Mouse (Mus musculus) C2C12 (cell line): ENCODE results near the gene Rtcb.

Experiments
- CEBPB ChIP-seq: IDR thresholded peaks from one replicate; pipeline ENCODE4 v1.6.1; 2011; ENCODE audit warnings: low read depth, mild to moderate bottlenecking, control low read depth, moderate library complexity
- CTCF ChIP-seq: IDR thresholded peaks from one replicate; pipeline ENCODE4 v1.5.1; 2011; ENCODE audit not compliant: control insufficient read depth, insufficient read depth, insufficient read length
- FOSL1 ChIP-seq: IDR thresholded peaks from one replicate; pipeline ENCODE4 v1.8.0; 2011; ENCODE audit warnings: mild to moderate bottlenecking, low read length; ENCODE audit not compliant: poor library complexity, insufficient read depth, severe bottlenecking
- MAX ChIP-seq: IDR thresholded peaks from one replicate; pipeline ENCODE4 v1.6.1; 2011; ENCODE audit warnings: mild to moderate bottlenecking, control low read depth
- MYOG ChIP-seq: IDR thresholded peaks from one replicate; pipeline ENCODE4 v1.6.1; 2011; ENCODE audit not compliant: control insufficient read depth, insufficient read length; ENCODE audit errors: extremely low read depth
- USF1 ChIP-seq: IDR thresholded peaks from one replicate; pipeline ENCODE4 v1.6.1; 2011; ENCODE audit warnings: low read depth, mild to moderate bottlenecking, control low read depth, moderate library complexity

- no peak for TF ChIP-seq CTCF
- no peak for TF ChIP-seq USF1
- TF ChIP-seq MYOG = no peak
- no peak for TF ChIP-seq CEBPB
- no peak for TF ChIP-seq FOSL1
- TF ChIP-seq MAX = no peak
These were observed 3.2 kb downstream of the Rtcb start for GRCm38 (mm10) chr10:85954429-85954828.
